Mouse (Mus musculus): ENCODE data around the gene Fam222a.

DNA sequence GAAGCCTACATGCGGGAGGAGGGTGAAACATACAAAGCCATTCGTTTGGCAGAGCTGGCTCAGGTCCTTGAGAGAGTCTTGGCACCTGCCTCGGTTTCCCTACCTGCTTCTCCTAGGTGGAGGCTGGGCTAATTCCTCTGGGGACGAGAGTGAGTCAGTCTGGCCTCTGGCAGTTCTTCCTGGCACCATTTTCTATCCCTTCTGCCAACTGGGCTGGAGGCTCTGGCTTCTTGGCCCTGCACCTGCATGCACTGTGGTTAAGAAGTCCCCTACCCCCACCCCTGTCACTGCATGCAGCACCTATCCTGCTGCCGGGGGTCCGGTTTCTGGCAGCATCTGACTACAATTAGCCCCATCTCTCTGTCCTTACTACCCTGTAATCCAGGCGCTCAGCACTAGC, 7.7 kb downstream of the Fam222a start:
- TF ChIP-seq POLR2A (IDR thresholded peaks at IDR 0.05; ENCODE audit: low read depth, low read length), result no peak
- TF ChIP-seq CTCF (IDR thresholded peaks at IDR 0.05; ENCODE audit: extremely low read depth, insufficient read length, insufficient replicate concordance, low read depth, low read length), result no peak

All from small intestine, adult 2 months (tissue).